Mouse (Mus musculus): Measurements from ENCODE around the gene Apeh.

GRCm38 (mm10) chr9:108051184-108051930, 43.0 kb downstream of the Apeh start:
- no peak for TF ChIP-seq CTCF (IDR thresholded peaks at IDR 0.05; ENCODE audit: low read depth)
- TF ChIP-seq EP300 (IDR thresholded peaks at IDR 0.05; ENCODE audit: low read depth) = no peak

Data from liver, embryonic 14.5 days (tissue).